Mouse (Mus musculus): ENCODE measurements around the gene Auh.

DNA sequence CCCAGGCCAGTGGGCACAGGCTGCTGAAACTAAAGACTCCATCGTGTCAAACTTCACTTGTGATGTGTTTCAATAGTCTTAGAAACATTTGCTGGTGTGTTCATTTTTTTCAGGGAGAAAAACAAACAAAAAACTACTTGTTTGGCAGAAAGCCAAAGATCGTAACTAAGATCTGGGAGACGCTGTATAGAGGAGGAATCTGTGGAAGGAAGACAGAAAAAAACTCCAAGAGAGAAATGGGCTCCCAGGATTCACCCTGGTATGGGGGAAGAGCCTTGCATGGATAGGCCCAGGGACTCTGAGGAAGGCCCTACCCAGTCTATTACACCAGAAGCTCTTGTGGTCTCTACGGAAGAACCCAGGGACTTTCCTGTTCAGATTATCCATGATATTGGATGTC, 123.5 kb downstream of the Auh start:
- TF ChIP-seq CTCF (IDR thresholded peaks at IDR 0.05; ENCODE audit: low read depth, low read length) (no peak), POLR2A (IDR thresholded peaks at IDR 0.05; ENCODE audit: insufficient read depth, low read length) (no peak)

All from ES-Bruce4 (cell line).